Mouse (Mus musculus): ENCODE data around the gene Strap.
A peak's percentile ranks its signal among the peaks of the same experiment; 100 is the strongest.

Gene Strap

GRCm38 (mm10) chr6:137774166-137774565, 39.3 kb downstream of the Strap start:
- no peak for DNase-seq (ENCODE audit: low read depth, low spot score)

DNA sequence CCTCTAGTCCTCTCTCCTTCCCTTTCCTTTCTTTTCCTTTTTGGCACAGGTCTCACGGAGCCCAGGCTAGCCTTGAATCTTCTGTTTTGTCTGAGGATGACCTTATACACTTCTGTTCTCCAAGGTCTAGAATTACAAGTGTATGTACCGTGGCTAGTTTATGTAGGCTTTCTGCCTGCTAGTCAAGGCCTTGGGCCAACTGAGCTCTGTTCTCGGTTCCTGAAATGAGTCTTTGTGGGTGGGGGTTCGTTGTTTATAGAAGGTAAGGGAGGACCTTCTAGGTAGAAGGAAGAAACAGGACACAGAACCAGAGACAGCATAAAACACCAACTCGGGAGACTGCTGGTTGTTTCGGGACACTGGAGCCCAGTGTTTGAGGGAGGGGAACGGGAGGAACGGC, 40.3 kb downstream of the Strap start:
- no peak for DNase-seq (ENCODE audit: low read depth, low spot score)

DNA sequence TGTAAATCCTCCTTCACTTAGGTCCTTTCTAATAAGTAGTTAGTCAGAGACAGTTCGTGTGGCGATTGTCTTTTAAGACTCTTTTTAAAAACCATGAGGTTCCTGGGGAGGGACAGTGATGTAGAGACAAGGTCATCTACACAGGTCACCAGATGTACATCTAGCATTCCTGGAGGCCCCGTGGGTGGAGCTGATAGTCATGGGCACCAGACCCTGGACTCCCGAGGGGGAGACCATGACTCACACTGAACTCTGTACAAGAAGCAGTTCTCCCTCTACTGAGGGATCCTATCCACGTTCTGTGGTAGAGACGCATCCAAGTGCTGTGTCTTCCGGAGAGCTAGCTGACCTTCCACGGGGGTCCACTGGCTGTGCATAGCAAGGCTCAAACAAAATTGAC, 42.1 kb downstream of the Strap start:
- no peak for DNase-seq (ENCODE audit: low read depth, low spot score)

GRCm38 (mm10) chr6:137783899-137784637, 49.2 kb downstream of the Strap start:
- DNase-seq (ENCODE audit: low read depth, low spot score), result no peak

- no peak for DNase-seq (ENCODE audit: low read depth, low spot score)
These were observed 54.2 kb downstream of the Strap start for GRCm38 (mm10) chr6:137788976-137789590.

DNA sequence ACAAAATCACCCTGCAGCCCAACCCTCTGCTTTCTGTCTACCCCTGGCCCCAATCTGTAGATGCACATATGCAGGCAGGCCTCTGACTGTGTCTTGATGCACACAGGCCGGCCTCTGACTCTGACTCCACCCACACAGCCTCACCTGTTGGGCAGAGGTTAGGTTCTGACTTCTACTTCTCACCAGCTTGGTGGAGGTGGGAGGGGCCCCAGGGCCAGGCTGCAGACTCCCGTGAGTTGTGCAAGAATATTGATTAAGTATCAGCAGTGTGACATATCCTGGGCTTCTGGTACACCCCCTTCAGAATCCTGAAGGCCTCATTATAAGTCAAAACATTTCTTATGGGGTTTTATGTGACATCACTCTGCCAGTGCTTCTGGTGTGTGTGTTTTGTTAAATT, 54.8 kb downstream of the Strap start:
- DNase-seq (ENCODE audit: low read depth, low spot score), result no peak

GRCm38 (mm10) chr6:137795494-137795893, 60.6 kb downstream of the Strap start:
- no peak for DNase-seq (ENCODE audit: low read depth, low spot score)

- DNase-seq (ENCODE audit: low read depth, low spot score), result peak; percentile 31
These were observed 62.0 kb downstream of the Strap start for GRCm38 (mm10) chr6:137796596-137797567.

GRCm38 (mm10) chr6:137799253-137799652, 64.4 kb downstream of the Strap start:
- DNase-seq (ENCODE audit: low read depth, low spot score), result no peak

Measured in retina, postnatal 7 days (tissue).